Mouse (Mus musculus) limb, embryonic 15.5 days (tissue): Measurements from ENCODE around the gene Tceanc2. TPM values are rescaled to one million over a fixed set of nuclear protein-coding genes. Genes with fewer than 3 reads are reported as not detected.

ENCODE experiments used
- ATAC-seq: fragments of 200-750 bp; cut with Nextera tagmentation; 2 replicates; pipeline ENCODE4 v1.8.0; 2017; ENCODE audit warnings: low read depth, moderate TSS enrichment; ENCODE audit not compliant: insufficient number of reproducible peaks, low FRiP score, low TSS enrichment
- H3K27ac ChIP-seq: fragments of 300-500 bp; sonication (generic); 2 replicates; pipeline ENCODE4 v1.5.1; 2015; ENCODE audit warnings: moderate library complexity, mild to moderate bottlenecking, inconsistent platforms
- H3K27me3 ChIP-seq: fragments of 300-500 bp; sonication (generic); 2 replicates; pipeline ENCODE4 v1.6.1; 2015; ENCODE audit warnings: inconsistent platforms
- H3K36me3 ChIP-seq: fragments of 300-500 bp; sonication (generic); 2 replicates; pipeline ENCODE4 v1.6.1; 2015; ENCODE audit warnings: inconsistent platforms
- H3K4me1 ChIP-seq: fragments of 300-500 bp; sonication (generic); 2 replicates; pipeline ENCODE4 v1.6.1; 2015; ENCODE audit warnings: inconsistent platforms
- H3K4me2 ChIP-seq: fragments of 300-500 bp; sonication (generic); 2 replicates; pipeline ENCODE4 v1.6.1; 2015; ENCODE audit warnings: mild to moderate bottlenecking, inconsistent platforms
- H3K4me3 ChIP-seq: fragments of 300-500 bp; sonication (generic); 2 replicates; pipeline ENCODE4 v1.5.1; 2015; ENCODE audit warnings: mild to moderate bottlenecking, inconsistent platforms
- H3K9ac ChIP-seq: fragments of 300-500 bp; sonication (generic); 2 replicates; pipeline ENCODE4 v1.6.1; 2015; ENCODE audit warnings: inconsistent platforms
- H3K9me3 ChIP-seq: fragments of 300-500 bp; sonication (generic); 2 replicates; pipeline ENCODE4 v1.6.1; 2016; ENCODE audit warnings: inconsistent platforms
- WGBS: fragments of 180-500 bp; shearing (Covaris S2); methylation state at CpG from one replicate; pipeline ENCODE4 v1.1.7; 2015; 5-methylcytosine and 5-hydroxymethylcytosine counted together
- polyA plus RNA-seq: library from polyadenylated mRNA; unstranded; fragments of >200 nt; fragmentation: Nextera tagmentation; extraction: Ambion mirVana; gene quantifications from 2 replicates; pipeline ENCODE4 v1.2.1, GENCODE M21; 2015

The Tceanc2 gene
- polyA plus RNA-seq, 1 experiment from 2014 or later, result 53.4 TPM

DNA sequence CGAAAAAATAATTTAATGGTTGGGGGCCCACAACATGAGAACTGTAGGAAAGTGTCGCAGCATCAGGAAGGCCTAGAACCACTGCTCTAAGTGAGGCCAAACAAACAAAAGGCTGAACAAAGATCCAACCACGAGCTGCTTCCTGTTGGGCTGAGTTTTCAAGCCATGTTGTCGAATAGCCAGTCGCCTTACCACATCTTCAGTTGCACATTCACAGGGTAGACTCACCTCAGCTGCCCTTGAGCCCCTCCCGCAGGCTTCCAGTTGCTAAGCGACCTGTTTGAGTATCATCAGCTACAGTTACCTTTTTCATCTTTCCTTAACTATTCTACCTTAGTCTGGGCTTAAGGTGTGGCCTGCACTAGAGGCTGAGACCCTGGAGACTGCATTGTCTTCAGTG is 24.1 kb upstream of the Tceanc2 start:
- no peak overlapping the region for H3K27ac ChIP-seq
- peaks cover 93% of the 10 kb centered on the region for H3K36me3 ChIP-seq
- no peak overlapping the region for H3K4me3 ChIP-seq
- H3K4me1 ChIP-seq, result no peaks in the 10 kb centered on the region
- no peak overlapping the region for H3K9ac ChIP-seq
- no peaks in the 10 kb centered on the region for H3K27me3 ChIP-seq
- 90% methylated on average over 7 of the region's 7 CpGs for WGBS
- no peak overlapping the region for H3K4me2 ChIP-seq
- H3K9me3 ChIP-seq, result no peaks in the 10 kb centered on the region
- 0 out of 2 replicates have a peak, but pooled peaks have one; percentile 10 for ATAC-seq

GRCm38 (mm10) chr4:107201779-107202178 is 22.9 kb upstream of the Tceanc2 start:
- no peaks in the 10 kb centered on the region for H3K27me3 ChIP-seq
- no peak for ATAC-seq
- H3K9ac ChIP-seq, result no peak overlapping the region
- H3K4me1 ChIP-seq, result no peaks in the 10 kb centered on the region
- WGBS, result 92% methylated on average over 3 of the region's 3 CpGs
- peaks cover 93% of the 10 kb centered on the region for H3K36me3 ChIP-seq
- H3K4me3 ChIP-seq, result no peak overlapping the region
- no peak overlapping the region for H3K4me2 ChIP-seq
- H3K27ac ChIP-seq, result no peak overlapping the region
- no peaks in the 10 kb centered on the region for H3K9me3 ChIP-seq

DNA sequence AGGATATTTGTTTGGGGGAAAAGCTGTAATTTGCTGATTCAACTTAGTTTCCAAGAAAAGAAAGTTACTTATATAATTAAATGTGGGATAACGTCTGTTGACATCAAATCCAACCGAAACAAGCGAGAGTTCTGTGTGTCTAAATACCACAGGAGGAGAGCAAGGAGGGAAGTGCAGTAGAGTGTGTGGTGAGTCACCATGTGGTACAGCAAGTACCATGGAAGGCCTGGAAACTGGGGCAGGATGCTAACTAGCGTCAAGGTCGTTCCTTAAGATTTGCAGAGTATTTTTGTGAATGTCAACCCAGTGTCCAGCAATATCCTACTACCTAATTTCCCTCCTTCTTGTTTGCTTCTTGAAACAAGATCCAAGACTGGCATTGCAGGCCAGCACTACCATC is 19.2 kb upstream of the Tceanc2 start:
- H3K4me3 ChIP-seq, result no peak overlapping the region
- H3K36me3 ChIP-seq, result peaks cover 86% of the 10 kb centered on the region
- H3K9me3 ChIP-seq, result no peaks in the 10 kb centered on the region
- no peaks in the 10 kb centered on the region for H3K4me1 ChIP-seq
- no peak for ATAC-seq
- no peak overlapping the region for H3K27ac ChIP-seq
- H3K4me2 ChIP-seq, result no peak overlapping the region
- no peaks in the 10 kb centered on the region for H3K27me3 ChIP-seq
- 85% methylated on average over 5 of the region's 5 CpGs for WGBS
- H3K9ac ChIP-seq, result no peak overlapping the region

- no peak overlapping the region for H3K4me2 ChIP-seq
- no peak overlapping the region for H3K9ac ChIP-seq
- WGBS, result 84% methylated on average over 2 of the region's 2 CpGs
- no peaks in the 10 kb centered on the region for H3K4me1 ChIP-seq
- H3K27ac ChIP-seq, result no peak overlapping the region
- no peaks in the 10 kb centered on the region for H3K27me3 ChIP-seq
- peaks cover 82% of the 10 kb centered on the region for H3K36me3 ChIP-seq
- no peak for ATAC-seq
- H3K9me3 ChIP-seq, result no peaks in the 10 kb centered on the region
- H3K4me3 ChIP-seq, result no peak overlapping the region
Measured at GRCm38 (mm10) chr4:107196454-107196853, 17.5 kb upstream of the Tceanc2 start.

DNA sequence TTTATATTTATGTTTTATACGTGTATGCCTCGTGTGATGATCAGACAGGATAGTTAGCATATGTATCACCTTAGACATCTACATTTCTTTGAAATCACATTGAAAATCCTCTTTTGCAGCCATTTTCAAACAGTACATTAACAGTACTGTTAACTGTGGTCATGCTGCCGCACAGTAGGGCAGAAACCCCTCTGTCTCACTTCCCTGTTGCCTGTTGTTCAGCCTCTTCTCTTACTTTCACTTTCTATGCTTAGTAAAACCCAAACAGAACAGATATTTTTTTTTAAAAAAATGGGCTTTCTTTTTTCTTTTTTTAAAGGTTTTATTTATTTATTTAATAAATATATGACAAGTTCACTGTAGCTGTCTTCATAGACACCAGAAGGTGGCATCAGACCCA is 14.9 kb upstream of the Tceanc2 start:
- no peak for ATAC-seq
- Histone ChIP-seq H3K4me3 (no peak overlapping the region), H3K9me3 (no peaks in the 10 kb centered on the region), H3K36me3 (peaks cover 77% of the 10 kb centered on the region), H3K9ac (no peak overlapping the region), H3K4me2 (no peak overlapping the region), H3K27me3 (no peaks in the 10 kb centered on the region), H3K4me1 (no peaks in the 10 kb centered on the region), H3K27ac (no peak overlapping the region)
- 99% methylated on average over 3 of the region's 3 CpGs for WGBS

- Histone ChIP-seq H3K4me3 (no peak overlapping the region), H3K9me3 (no peaks in the 10 kb centered on the region), H3K27me3 (no peaks in the 10 kb centered on the region), H3K9ac (no peak overlapping the region), H3K4me1 (peaks cover 15% of the 10 kb centered on the region; the same call in 1 of the 2 replicates), H3K4me2 (no peak overlapping the region), H3K27ac (no peak overlapping the region; the same call in 1 of the 2 replicates), H3K36me3 (peaks cover 42% of the 10 kb centered on the region)
- ATAC-seq, result no peak
- WGBS, result 22% methylated on average over 3 of the region's 3 CpGs
Measured at GRCm38 (mm10) chr4:107185703-107186102, 6.8 kb upstream of the Tceanc2 start.

DNA sequence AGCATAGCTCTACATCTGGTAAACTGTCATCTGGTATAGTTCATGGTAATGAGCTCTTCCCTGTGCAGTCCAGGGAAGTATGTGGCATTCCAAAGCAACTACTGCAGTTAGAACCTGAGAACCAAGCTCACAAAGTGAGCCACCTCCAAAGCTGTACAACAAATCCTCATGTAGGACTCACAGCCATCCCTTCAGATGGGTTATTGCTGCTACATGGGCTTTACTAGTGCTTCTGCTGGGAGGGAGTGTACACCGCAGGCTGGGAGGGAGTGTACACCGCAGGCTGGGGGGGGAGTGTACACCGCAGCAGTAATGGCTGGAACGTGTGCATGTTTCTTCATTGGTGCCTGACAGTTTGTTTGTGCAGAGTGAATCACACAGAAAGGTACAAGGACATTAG is 4.3 kb upstream of the Tceanc2 start:
- no peaks in the 10 kb centered on the region for H3K27me3 ChIP-seq
- H3K9ac ChIP-seq, result no peak overlapping the region
- H3K4me3 ChIP-seq, result no peak overlapping the region
- H3K27ac ChIP-seq, result no peak overlapping the region
- 78% methylated on average over 4 of the region's 4 CpGs for WGBS
- no peak for ATAC-seq
- peaks cover 24% of the 10 kb centered on the region; the same call in 1 of the 2 replicates for H3K4me1 ChIP-seq
- H3K4me2 ChIP-seq, result no peak overlapping the region
- H3K36me3 ChIP-seq, result peaks cover 21% of the 10 kb centered on the region
- H3K9me3 ChIP-seq, result no peaks in the 10 kb centered on the region

DNA sequence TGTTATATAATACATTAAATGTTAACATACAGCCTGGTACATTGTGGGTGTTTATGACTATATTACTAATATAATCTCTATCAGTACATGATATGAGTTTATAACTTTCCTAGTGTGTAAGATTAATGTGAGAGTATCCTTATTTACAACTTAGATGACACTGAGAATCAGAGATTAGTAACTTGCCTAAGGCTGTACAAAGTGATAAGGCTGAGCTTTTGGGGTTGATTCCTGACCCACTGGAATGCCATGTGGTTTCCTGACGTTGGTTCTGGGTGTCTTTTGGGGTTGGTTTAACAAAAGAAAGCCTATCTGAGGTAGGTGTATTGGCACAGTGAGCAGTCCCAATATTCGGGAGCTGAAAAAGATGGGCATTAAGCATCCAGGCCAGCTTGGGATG is 3.9 kb upstream of the Tceanc2 start:
- H3K9ac ChIP-seq, result no peak overlapping the region
- H3K4me3 ChIP-seq, result no peak overlapping the region
- peaks cover 17% of the 10 kb centered on the region for H3K36me3 ChIP-seq
- no peak overlapping the region for H3K27ac ChIP-seq
- no peak for ATAC-seq
- H3K27me3 ChIP-seq, result no peaks in the 10 kb centered on the region
- 53% methylated on average over 2 of the region's 2 CpGs for WGBS
- no peak overlapping the region for H3K4me2 ChIP-seq
- H3K9me3 ChIP-seq, result no peaks in the 10 kb centered on the region
- peaks cover 24% of the 10 kb centered on the region; the same call in 1 of the 2 replicates for H3K4me1 ChIP-seq

- Histone ChIP-seq H3K36me3 (peaks cover 10% of the 10 kb centered on the region), H3K27me3 (no peaks in the 10 kb centered on the region), H3K27ac (no peak overlapping the region), H3K4me3 (no peak overlapping the region), H3K9ac (no peak overlapping the region), H3K4me2 (no peak overlapping the region), H3K4me1 (peaks cover 31% of the 10 kb centered on the region), H3K9me3 (no peaks in the 10 kb centered on the region)
- ATAC-seq, result no peak
- 74% methylated on average over 6 of the region's 6 CpGs for WGBS
Measured at GRCm38 (mm10) chr4:107181866-107182265, 3.0 kb upstream of the Tceanc2 start.

GRCm38 (mm10) chr4:107180746-107181145 is 1.8 kb upstream of the Tceanc2 start:
- H3K9me3 ChIP-seq, result no peaks in the 10 kb centered on the region
- no peak overlapping the region for H3K9ac ChIP-seq
- no peaks in the 10 kb centered on the region for H3K36me3 ChIP-seq
- H3K27me3 ChIP-seq, result no peaks in the 10 kb centered on the region
- no peak overlapping the region for H3K4me2 ChIP-seq
- no peak overlapping the region for H3K27ac ChIP-seq
- peaks cover 31% of the 10 kb centered on the region for H3K4me1 ChIP-seq
- no peak for ATAC-seq
- H3K4me3 ChIP-seq, result no peak overlapping the region

DNA sequence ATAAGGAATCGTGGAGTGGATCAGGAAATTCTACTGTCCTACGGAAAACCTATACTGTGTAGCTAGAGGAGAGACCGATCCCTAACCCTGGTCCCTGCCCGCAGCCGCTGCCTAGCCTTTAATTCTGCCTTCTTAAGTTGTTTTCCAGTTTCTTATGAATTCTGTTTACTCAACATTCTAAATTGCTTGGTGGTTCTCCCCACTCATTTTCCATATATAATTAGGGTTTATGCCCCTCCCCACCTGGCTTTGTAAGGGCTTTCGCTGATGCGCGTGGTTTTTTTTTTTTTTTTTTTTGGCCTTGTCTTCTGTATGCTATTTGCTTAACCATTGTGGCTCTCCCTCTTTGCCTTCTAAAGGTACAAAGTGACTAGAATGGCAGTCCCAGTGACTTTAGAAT is 645 bp upstream of the Tceanc2 start:
- peak overlapping the region; percentile 88; the same call in 1 of the 2 replicates for H3K9ac ChIP-seq
- H3K27me3 ChIP-seq, result no peaks in the 10 kb centered on the region
- 2% methylated on average over 8 of the region's 8 CpGs for WGBS
- H3K9me3 ChIP-seq, result no peaks in the 10 kb centered on the region
- peak overlapping the region; percentile 60 for H3K4me2 ChIP-seq
- H3K27ac ChIP-seq, result peak overlapping the region; percentile 95
- H3K4me3 ChIP-seq, result peak overlapping the region; percentile 97
- peaks cover 26% of the 10 kb centered on the region for H3K4me1 ChIP-seq
- no peak for ATAC-seq
- peaks cover 10% of the 10 kb centered on the region for H3K36me3 ChIP-seq

DNA sequence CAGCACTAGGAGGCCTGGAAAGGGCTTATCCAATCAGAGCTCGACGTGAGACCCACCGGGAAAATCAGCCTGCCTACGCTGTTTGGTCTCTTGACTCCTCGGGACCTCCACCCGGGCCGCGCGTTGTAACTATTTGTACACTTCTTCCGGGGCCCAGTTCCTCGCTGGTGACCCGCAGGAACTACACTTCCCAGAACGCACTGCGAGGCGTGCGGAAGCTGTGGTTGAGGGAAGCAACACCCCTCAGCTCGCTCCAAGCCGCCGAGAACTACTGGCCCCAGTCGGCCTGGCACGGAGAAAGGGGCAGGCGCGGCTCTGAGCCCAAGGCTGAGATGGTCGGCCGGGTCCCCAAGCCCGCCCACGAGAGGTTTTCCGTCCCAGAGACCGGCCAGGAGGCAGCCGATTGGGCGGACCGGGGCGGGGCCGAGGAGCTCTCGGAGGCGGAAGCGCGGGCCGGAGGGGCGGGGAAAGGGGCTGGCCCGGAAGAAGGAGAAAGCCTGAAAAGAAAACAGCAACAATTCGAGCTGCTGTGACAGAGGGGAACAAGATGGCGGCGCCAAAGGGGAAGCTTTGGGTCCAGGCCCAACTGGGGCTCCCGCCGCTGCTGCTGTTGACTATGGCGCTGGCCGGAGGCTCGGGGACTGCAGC is 610 bp downstream of the Tceanc2 start, which contains the start of gene Tmem59:
Gene Tmem59 (plus strand): TSS at position 218 of the 648 bp plus-strand sequence.
- H3K4me1 ChIP-seq, result peaks cover 26% of the 10 kb centered on the region
- no peaks in the 10 kb centered on the region for H3K9me3 ChIP-seq
- H3K9ac ChIP-seq, result peak within 1 kb of the TSS; percentile 88
- ATAC-seq, result peak; percentile 96
- H3K4me3 ChIP-seq, result peak within 1 kb of the TSS; percentile 97
- H3K36me3 ChIP-seq, result peaks cover 16% of the 10 kb centered on the region
- H3K27ac ChIP-seq, result peak within 1 kb of the TSS; percentile 95
- H3K4me2 ChIP-seq, result peak within 1 kb of the TSS; percentile 60
- H3K27me3 ChIP-seq, result no peaks in the 10 kb centered on the region
- under 1% methylated on average over 49 of the region's 49 CpGs for WGBS
